Mouse (Mus musculus): Measurements from ENCODE around the gene Praf2. TPM values are rescaled to one million over a fixed set of nuclear protein-coding genes. Genes with fewer than 3 reads are reported as not detected.

Gene Praf2
- total RNA-seq, 1 experiment from 2014 or later, result 11.0 TPM

- no peak for DNase-seq
Measured at GRCm38 (mm10) chrX:7739336-7740081, 11.3 kb downstream of the Praf2 start.

GRCm38 (mm10) chrX:7740082-7740819 lies 12.0 kb downstream of the Praf2 start:
- no peak for DNase-seq

DNA sequence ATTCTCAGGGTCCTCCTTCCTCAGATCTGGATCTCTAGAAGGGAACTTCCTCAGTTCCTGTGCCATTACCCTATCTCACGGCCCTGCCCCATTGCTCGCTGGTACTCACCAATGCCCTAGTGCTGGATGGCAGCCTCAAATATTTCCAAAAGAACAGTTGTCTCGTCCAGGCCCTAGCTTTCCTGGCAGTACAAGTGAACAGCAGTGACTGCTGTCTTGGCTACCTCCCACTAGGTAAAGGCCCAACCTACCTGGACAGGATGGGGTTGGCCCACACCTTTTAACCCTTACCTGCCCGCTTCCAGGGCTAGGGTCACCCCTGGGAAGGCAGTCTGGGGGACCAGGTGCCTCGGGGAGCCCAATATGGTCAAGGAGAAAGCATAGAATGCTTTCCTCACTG lies 12.9 kb downstream of the Praf2 start:
- no peak for DNase-seq

DNA sequence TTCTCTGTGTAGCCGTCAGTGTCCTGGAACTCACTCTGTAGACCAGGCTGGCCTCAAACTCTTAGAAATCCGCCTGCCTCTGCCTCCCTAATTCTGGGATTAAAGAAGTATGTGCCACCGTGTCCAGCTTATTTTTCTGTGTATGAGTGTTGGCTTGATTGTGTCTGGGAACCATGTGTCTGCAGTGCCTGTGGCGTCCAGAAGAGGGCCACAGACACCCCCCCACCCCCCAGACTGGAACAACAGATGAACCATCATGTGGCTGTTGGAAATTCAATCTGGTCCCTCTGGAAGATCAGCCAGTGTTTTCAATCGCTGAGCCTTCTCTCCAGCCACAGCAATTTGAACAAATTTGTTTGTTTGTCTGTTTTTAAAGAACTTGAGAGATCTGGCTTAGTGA lies 15.2 kb downstream of the Praf2 start:
- no peak for DNase-seq

DNA sequence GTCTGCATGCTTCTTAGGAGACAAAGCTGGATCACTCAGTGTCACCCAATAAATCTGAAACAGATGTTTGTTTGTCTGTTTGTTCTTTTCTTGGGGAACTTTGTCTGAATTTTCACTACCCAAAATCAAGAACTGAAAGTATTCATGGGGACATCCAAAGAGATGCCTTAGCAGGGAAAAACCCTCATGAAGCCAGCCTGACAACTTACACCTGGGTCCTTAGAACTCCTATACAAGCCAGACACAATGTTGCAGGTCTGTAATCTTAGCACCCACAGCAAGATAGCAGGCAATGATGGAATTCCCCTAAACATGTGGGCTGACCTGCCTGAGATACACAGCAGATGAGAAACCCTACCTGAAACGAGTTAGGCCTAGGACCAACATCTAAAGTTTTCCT lies 16.7 kb downstream of the Praf2 start:
- no peak for DNase-seq

DNA sequence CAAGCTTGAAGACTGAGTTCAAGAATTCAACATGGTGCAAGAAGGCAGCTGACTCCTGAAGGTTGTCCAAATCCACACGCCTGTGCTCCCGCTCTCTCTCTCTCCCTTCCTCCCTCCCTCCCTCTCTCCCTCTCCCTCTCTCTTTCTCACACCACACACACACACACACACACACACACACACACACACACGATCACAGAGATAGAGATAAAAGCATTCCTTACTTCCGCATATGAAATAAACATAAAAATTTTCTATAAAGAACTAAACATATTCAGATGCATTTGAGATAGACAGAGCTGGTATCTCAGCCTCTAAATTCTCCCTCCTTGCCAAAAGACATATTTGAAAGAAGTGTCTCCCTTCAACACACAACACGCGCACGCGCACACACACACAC lies 17.2 kb downstream of the Praf2 start:
- no peak for DNase-seq

DNA sequence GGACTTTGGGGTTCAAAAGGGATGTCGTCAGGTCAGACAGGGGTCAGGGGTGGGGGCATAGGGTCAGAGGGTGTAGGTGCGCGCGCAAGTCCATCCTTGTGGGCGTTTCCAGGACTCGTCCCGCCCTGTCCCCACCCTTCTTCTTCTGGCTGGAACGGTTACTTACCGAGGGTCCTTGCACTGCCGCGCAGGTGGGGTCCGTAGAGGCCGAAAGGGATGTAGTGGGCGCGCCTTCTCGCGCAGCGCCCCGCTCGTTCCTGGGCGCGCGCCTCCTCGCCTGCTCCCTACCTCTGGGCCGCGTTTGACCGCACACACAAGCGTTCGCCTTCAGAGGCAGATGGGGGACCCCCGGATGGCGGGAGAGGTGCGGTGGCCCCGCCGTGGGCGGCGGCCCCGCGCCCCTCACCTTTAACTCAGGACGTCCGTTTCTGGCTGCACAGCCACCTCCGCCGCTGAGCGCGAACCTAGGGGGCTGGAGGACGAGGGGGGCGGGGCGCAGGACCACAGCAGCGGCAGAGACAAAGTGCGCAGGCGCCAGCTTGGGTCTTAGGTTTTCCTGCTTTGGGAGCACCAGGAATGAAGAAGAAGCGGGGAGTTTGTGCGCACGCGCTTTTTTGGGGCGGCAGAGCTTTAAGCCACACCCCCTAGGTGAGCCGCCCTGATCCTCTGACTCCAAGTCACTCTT lies 22.3 kb downstream of the Praf2 start, which contains the start of gene Ccdc120:
Gene Ccdc120 (minus strand): TSS at position 474 of the 685 bp plus-strand sequence.
- peak; percentile 72 for DNase-seq

DNA sequence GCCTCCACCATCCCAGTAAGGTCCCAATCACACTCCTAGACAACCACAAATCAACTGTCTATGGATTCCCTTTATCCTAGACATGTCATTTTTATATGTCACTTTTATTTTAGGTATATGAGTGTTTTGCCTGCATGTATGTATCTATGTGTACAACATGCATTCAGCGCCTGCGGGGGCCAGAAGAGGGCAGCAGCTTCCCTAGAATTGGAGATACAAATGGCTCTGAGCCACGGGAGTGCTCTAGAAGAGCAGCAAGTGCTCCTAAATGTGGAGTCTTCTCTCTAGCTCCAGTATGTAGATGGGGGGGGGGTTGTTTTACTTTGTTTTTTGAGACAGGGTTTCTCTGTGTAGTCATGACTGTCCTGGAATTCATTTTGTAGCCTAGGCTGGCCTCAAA lies 25.4 kb downstream of the Praf2 start:
- peak; percentile 14 for DNase-seq

DNA sequence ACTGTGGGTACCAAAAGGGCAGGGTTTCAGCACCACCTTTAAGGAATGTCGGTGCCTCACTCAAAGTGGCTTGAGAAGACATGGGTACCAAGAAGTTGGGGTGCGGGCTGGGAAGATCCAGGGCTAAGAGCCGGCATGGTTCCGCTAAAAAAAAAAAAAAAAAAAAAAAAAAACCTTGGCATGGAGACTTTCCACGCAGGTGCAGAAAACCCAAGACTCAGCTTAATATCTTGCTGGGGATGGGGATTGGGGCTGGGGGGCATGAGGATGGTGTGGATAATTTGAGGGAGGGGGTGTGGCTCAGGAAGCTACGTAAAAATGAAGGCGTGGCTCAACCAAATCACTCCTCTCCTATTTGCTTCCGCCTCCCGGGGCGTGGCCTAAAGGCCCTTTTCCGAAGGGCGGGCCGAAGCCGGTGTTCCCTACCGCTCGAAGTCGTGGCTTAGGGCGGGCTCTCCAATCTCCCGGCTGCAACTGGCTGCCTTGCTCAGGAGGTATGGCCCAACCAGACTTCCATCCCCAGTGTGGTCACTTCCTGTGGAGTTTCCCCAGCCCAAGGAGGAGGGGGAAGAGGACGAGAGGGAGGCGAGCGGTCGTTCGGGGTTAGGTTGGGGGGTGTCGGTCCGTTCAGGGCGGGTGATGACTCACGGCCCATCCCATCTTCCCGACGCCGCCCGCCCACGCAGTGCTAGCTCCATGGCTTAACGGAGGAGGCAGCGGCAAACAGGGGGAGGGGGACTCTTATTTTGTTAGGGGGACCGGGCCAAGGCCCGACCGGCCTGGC lies 34.1 kb downstream of the Praf2 start, which contains the start of gene Tfe3:
Gene Tfe3 (plus strand): TSS at position 424 of the 784 bp plus-strand sequence.
- DNase-seq, result peak; percentile 86

GRCm38 (mm10) chrX:7762921-7763197 lies 34.6 kb downstream of the Praf2 start:
- DNase-seq, result no peak

GRCm38 (mm10) chrX:7763631-7764393 lies 35.6 kb downstream of the Praf2 start:
- peak; percentile 9 for DNase-seq

DNA sequence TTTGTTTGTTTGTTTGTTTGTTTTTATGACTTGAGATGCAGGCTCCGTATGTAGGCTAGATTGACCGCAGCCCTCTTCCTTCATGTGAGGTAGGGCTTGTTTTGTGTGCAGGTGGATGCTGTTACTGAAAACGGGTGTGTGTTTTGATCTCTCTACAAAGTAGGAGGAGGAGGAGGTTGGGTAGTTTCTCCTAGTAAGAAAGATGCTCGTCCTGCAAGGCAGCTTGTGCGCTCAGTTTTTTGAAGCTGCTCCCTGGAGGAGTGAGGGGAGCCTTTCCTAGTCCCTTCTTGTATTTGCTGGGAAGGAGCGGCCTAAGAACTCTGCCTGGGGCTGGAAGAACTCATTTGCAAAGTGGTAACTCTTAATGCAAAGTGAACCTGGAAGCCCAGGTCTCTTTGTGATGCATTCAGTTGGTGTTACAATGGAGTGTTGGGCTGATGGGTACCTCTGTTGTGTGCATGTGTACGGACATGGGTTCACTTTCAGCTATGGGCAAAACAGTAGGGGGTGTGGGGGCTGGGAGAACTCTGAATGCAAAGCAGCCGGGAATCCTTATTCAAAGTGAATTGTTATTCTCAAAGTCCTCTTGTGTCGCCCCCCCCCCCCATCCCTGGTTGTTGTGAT lies 36.5 kb downstream of the Praf2 start:
- no peak for DNase-seq

GRCm38 (mm10) chrX:7765281-7765670 lies 37.0 kb downstream of the Praf2 start:
- no peak for DNase-seq

- DNase-seq, result peak; percentile 56
Measured at GRCm38 (mm10) chrX:7765764-7766163, 37.5 kb downstream of the Praf2 start.

DNA sequence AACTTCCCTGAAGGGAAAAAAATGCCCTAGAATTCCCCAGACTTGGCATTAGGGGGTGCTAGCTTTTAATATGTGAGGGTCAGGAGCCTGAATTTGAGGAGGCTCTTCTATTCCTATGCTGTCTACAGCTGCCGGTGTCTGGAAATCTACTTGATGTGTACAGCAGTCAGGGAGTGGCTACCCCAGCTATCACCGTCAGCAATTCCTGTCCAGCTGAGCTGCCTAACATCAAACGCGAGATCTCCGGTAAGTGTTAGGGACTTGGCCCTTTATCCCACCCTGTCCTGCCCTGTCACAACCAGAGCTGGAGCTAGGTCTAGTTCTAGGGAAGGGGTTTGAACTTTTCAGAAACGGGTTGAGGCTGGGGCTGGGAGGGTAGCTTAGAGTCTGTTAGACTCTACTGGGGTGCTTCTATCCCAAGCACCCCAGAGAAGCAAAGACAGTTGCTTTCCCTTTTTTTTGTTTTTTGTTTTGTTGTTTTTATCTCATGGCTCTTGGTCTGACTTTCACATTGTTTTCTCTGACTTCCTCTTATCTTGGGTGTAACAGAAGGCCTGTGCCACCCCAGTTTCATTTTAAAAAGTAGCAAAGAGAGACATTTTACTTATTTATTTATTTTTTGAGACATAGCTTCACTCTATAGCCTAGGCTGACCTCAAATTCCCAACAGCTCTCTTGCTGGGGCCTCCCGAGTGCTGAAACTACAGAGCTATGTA lies 41.2 kb downstream of the Praf2 start:
- no peak for DNase-seq

DNA sequence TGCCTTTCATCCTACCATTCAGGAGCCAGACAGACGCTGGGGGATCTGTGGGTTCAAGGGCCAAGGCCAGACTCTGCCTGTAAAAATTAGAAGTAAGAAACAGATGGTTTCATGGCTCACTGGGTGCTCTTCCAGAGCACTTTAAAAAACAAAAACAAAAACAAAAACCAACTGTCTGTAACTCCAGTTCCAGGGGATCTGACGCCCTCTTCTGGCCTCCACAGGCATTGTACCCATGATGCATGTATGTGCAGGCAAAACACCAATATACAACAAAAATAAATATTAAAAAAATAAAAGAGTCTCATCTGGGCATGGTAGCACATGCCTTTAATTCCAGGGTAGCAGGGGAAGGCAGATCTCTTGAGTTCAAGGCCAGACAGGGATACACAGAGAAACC lies 44.5 kb downstream of the Praf2 start:
- no peak for DNase-seq

GRCm38 (mm10) chrX:7775501-7776205 lies 47.4 kb downstream of the Praf2 start:
- DNase-seq, result no peak

DNA sequence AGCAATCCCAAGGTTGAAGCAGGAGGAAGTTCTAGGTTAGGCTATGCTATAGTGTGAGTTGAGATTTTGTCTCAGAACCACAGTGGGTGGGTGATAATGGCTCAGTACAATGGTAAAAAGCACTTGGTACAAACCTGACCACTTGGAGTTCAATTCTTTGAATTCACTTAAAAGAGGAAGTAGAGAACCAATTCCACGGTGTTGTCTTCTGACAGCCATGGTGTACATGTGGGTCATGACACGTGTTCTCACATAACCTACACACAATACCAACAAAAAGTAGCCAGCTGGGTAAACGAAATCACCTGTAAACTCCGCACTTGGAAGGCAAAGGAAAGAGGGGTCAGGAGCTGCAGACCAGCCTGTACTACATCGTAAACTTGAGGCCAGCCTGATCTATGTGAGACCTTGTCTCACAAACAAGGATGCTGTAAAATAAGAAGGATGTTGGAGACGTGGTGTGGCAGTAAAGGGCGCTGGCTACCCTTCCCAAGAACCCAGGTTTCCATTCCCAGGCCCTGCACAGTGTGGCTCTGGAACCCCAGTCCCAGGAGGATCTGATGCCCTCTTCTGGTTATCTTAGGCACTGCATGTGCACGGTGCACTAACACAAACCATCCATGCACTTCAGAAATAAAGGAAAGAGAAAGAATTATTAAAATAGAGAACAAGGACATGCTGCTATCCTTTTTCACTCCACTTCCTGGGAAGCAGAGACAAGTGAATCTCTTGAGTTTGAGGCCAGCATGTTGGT lies 48.3 kb downstream of the Praf2 start:
- peak; percentile 43 for DNase-seq
